Mouse (Mus musculus): ENCODE measurements around the gene Tlr5. TPM values are rescaled to one million over a fixed set of nuclear protein-coding genes. Genes with fewer than 3 reads are reported as not detected.
A peak's percentile ranks its signal among the peaks of the same experiment; 100 is the strongest.

The Tlr5 gene
- polyA plus RNA-seq, 2 experiments: 2.5 to 4.4 TPM

DNA sequence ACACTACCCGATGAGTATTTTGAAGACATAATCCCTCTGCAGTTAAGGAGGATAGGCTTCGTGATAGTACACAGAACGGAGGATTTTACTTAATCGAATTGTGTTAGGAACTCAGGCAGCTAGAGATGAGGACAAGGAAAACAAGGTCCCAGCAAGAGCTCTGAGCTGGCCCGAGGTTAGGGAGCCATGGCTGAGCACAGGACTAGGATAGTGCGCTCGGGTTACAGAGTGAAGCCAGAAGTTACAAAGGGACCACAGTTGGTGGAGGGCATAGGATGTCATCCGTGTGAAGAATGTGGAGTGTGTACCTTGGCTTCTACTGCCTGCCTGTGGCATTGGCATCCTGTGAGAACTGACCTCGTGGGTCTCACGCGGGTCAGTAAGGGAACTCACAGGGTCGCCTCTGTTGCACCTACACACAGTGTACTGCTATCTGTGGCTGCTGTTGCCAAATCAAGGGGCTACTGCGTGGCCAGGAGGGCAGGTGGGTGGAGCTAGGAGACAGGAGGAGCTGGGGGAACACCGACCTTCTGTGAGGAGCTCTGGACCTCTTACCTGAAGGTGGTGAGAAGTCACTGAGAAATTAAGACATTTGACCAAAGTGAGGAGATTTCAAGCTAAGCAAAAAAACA is 29.0 kb downstream of the Tlr5 start:
- H3K9ac ChIP-seq (ENCODE audit: low read depth, low read length, severe bottlenecking): peak overlapping the region; percentile 48
- DNase-seq (ENCODE audit: low spot score): no peak
- H3K4me3 ChIP-seq (replicated peaks; ENCODE audit: low read length): peak overlapping the region; percentile 25; the same call in 1 of the 2 replicates
- TF ChIP-seq POLR2A (IDR thresholded peaks at IDR 0.05; ENCODE audit: borderline replicate concordance, extremely low read depth, insufficient read depth, insufficient read length): no peak
- WGBS: 58% methylated on average over 14 of the region's 14 CpGs
- H3K27me3 ChIP-seq (ENCODE audit: control insufficient read depth, insufficient read depth, low read length): no peaks in the 10 kb centered on the region
- H3K27ac ChIP-seq (replicated peaks; ENCODE audit: low read depth, low read length): peak overlapping the region; percentile 61
- ATAC-seq (ENCODE audit: low FRiP score, low read depth): no peak
- peak overlapping the region; percentile 49 for H3K4me2 ChIP-seq (replicated peaks; ENCODE audit: low read depth, low read length, severe bottlenecking)
- H3K36me3 ChIP-seq (ENCODE audit: control insufficient read depth, insufficient read depth, low read length): no peaks in the 10 kb centered on the region
- peaks cover 15% of the 10 kb centered on the region for H3K4me1 ChIP-seq (ENCODE audit: control insufficient read depth, insufficient read depth, low read length)
- H3K9me3 ChIP-seq (ENCODE audit: control insufficient read depth, low read length): no peaks in the 10 kb centered on the region

DNA sequence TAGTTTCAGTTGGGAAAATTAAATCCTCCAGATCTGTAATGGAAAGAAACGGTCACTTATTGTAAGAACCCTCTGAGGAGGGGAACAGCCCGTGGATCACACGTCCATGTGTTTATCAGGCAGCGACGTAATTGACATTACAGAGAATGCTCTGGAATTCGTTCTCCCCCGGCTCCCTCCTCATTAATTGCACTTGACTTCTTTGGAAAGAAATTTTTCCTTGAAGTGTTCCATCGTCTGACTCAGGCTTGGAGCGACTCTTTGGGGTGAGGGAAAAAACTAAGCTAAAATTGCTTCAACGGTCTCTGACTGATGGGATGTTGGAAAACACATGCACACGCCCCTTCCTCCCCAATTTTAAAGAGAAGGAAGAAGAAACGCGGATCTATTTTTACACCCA is 31.7 kb downstream of the Tlr5 start:
- no peaks in the 10 kb centered on the region for H3K27me3 ChIP-seq (ENCODE audit: control insufficient read depth, insufficient read depth, low read length)
- TF ChIP-seq POLR2A (IDR thresholded peaks at IDR 0.05; ENCODE audit: borderline replicate concordance, extremely low read depth, insufficient read depth, insufficient read length): no peak
- peak; percentile 36 for ATAC-seq (ENCODE audit: low FRiP score, low read depth)
- DNase-seq (ENCODE audit: low spot score): peak; percentile 73
- no peak overlapping the region for H3K4me3 ChIP-seq (replicated peaks; ENCODE audit: low read length)
- H3K4me1 ChIP-seq (ENCODE audit: control insufficient read depth, insufficient read depth, low read length): peaks cover 17% of the 10 kb centered on the region
- H3K36me3 ChIP-seq (ENCODE audit: control insufficient read depth, insufficient read depth, low read length): no peaks in the 10 kb centered on the region
- peak overlapping the region; percentile 5 for H3K4me2 ChIP-seq (replicated peaks; ENCODE audit: low read depth, low read length, severe bottlenecking)
- 27% methylated on average over 13 of the region's 13 CpGs for WGBS
- peak overlapping the region; percentile 89 for H3K27ac ChIP-seq (replicated peaks; ENCODE audit: low read depth, low read length)
- no peak overlapping the region for H3K9ac ChIP-seq (ENCODE audit: low read depth, low read length, severe bottlenecking)
- H3K9me3 ChIP-seq (ENCODE audit: control insufficient read depth, low read length): no peaks in the 10 kb centered on the region

DNA sequence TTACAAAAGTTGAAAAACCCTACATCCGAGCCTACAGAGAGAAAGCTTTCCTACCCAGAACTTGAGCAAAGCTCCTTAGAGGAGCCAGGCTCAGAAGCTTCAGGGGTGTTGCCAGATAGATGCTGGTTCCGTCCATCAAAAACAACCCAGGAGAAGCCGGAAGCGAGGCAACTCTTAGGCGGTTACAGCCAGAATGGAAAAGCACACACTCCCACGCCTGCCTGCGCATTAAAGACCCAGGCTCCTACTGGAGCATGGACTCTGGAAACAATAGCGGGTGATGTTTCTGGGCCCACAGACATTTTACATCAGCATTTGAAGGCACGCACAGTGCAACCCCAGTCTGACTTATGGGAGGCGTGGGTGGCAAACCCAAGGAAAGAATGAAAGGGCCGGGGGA is 32.2 kb downstream of the Tlr5 start:
- Histone ChIP-seq H3K27ac (replicated peaks; ENCODE audit: low read depth, low read length) (peak overlapping the region; percentile 89), H3K27me3 (ENCODE audit: control insufficient read depth, insufficient read depth, low read length) (no peaks in the 10 kb centered on the region), H3K4me2 (replicated peaks; ENCODE audit: low read depth, low read length, severe bottlenecking) (peak overlapping the region; percentile 5; the same call in 1 of the 2 replicates), H3K9ac (ENCODE audit: low read depth, low read length, severe bottlenecking) (no peak overlapping the region), H3K4me3 (replicated peaks; ENCODE audit: low read length) (no peak overlapping the region), H3K4me1 (ENCODE audit: control insufficient read depth, insufficient read depth, low read length) (peaks cover 17% of the 10 kb centered on the region), H3K36me3 (ENCODE audit: control insufficient read depth, insufficient read depth, low read length) (no peaks in the 10 kb centered on the region), H3K9me3 (ENCODE audit: control insufficient read depth, low read length) (no peaks in the 10 kb centered on the region)
- 67% methylated on average over 11 of the region's 11 CpGs for WGBS
- no peak for TF ChIP-seq POLR2A (IDR thresholded peaks at IDR 0.05; ENCODE audit: borderline replicate concordance, extremely low read depth, insufficient read depth, insufficient read length)
- ATAC-seq (ENCODE audit: low FRiP score, low read depth): no peak
- DNase-seq (ENCODE audit: low spot score): peak; percentile 31

DNA sequence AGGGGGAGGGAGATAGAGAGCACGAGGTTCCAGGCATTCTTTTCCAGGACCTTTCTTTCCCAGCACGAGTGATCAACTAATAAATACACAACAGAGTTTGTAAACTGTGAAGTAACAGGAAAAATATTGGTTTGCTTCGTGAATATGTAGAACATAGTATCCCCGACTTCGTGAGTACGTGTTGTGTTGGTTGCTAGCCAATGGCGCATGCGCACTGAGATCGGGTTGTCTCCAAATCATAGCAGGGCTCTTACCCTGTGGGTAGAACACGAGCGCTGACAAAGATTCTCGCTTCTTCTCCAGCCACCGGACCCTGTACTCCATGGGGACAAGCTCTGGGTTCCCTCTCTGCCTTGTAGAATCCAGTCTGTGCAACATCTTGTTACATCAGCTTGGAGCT is 33.2 kb downstream of the Tlr5 start:
- Histone ChIP-seq H3K27me3 (ENCODE audit: control insufficient read depth, insufficient read depth, low read length) (no peaks in the 10 kb centered on the region), H3K9me3 (ENCODE audit: control insufficient read depth, low read length) (no peaks in the 10 kb centered on the region), H3K9ac (ENCODE audit: low read depth, low read length, severe bottlenecking) (no peak overlapping the region), H3K4me1 (ENCODE audit: control insufficient read depth, insufficient read depth, low read length) (peaks cover 17% of the 10 kb centered on the region), H3K36me3 (ENCODE audit: control insufficient read depth, insufficient read depth, low read length) (no peaks in the 10 kb centered on the region), H3K4me3 (replicated peaks; ENCODE audit: low read length) (no peak overlapping the region), H3K4me2 (replicated peaks; ENCODE audit: low read depth, low read length, severe bottlenecking) (no peak overlapping the region), H3K27ac (replicated peaks; ENCODE audit: low read depth, low read length) (no peak overlapping the region)
- 90% methylated on average over 13 of the region's 13 CpGs for WGBS
- no peak for DNase-seq (ENCODE audit: low spot score)
- TF ChIP-seq POLR2A (IDR thresholded peaks at IDR 0.05; ENCODE audit: borderline replicate concordance, extremely low read depth, insufficient read depth, insufficient read length): no peak
- ATAC-seq (ENCODE audit: low FRiP score, low read depth): no peak

DNA sequence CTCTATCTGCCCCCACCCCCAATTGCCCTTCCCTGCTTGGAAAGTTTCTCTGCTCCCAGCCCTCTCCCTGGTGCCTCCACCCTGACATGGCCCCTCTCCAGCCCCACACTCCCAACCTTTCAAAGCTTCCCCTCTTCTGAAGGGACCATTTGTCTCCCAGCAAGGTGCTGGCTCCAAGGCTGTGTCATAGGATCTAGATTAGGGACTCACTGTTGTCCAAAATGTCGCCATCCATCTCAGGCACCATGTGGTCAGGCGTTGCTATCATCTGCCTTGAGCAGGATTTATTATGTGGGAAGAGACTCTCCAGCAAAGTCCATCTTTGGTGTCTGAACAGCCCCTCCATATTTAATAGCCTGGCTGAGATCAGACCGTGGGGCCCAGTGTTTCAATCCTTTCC is 34.1 kb downstream of the Tlr5 start:
- peaks cover 10% of the 10 kb centered on the region for H3K4me1 ChIP-seq (ENCODE audit: control insufficient read depth, insufficient read depth, low read length)
- H3K36me3 ChIP-seq (ENCODE audit: control insufficient read depth, insufficient read depth, low read length): no peaks in the 10 kb centered on the region
- no peaks in the 10 kb centered on the region for H3K27me3 ChIP-seq (ENCODE audit: control insufficient read depth, insufficient read depth, low read length)
- WGBS: 52% methylated on average over 3 of the region's 3 CpGs
- DNase-seq (ENCODE audit: low spot score): no peak
- no peak for TF ChIP-seq POLR2A (IDR thresholded peaks at IDR 0.05; ENCODE audit: borderline replicate concordance, extremely low read depth, insufficient read depth, insufficient read length)
- H3K9me3 ChIP-seq (ENCODE audit: control insufficient read depth, low read length): no peaks in the 10 kb centered on the region
- no peak for ATAC-seq (ENCODE audit: low FRiP score, low read depth)
- no peak overlapping the region for H3K4me3 ChIP-seq (replicated peaks; ENCODE audit: low read length)
- no peak overlapping the region for H3K4me2 ChIP-seq (replicated peaks; ENCODE audit: low read depth, low read length, severe bottlenecking)
- no peak overlapping the region for H3K9ac ChIP-seq (ENCODE audit: low read depth, low read length, severe bottlenecking)
- no peak overlapping the region for H3K27ac ChIP-seq (replicated peaks; ENCODE audit: low read depth, low read length)

All from limb, embryonic 14.5 days (tissue).